Mouse (Mus musculus) ovary, adult 2 months (tissue): Measurements from ENCODE around the gene Mtfp1. TPM values are rescaled to one million over a fixed set of nuclear protein-coding genes. Genes with fewer than 3 reads are reported as not detected.

ENCODE experiments used
- polyA plus RNA-seq: library from polyadenylated mRNA; depleted of rRNA; stranded (reverse); fragments of >200 nt; gene quantifications from 2 replicates; pipeline ENCODE4 v1.2.3, GENCODE M21; 2012; rRNA removed

Gene Mtfp1
- polyA plus RNA-seq, result 15.7 and 20.6 TPM in 2 replicates

DNA sequence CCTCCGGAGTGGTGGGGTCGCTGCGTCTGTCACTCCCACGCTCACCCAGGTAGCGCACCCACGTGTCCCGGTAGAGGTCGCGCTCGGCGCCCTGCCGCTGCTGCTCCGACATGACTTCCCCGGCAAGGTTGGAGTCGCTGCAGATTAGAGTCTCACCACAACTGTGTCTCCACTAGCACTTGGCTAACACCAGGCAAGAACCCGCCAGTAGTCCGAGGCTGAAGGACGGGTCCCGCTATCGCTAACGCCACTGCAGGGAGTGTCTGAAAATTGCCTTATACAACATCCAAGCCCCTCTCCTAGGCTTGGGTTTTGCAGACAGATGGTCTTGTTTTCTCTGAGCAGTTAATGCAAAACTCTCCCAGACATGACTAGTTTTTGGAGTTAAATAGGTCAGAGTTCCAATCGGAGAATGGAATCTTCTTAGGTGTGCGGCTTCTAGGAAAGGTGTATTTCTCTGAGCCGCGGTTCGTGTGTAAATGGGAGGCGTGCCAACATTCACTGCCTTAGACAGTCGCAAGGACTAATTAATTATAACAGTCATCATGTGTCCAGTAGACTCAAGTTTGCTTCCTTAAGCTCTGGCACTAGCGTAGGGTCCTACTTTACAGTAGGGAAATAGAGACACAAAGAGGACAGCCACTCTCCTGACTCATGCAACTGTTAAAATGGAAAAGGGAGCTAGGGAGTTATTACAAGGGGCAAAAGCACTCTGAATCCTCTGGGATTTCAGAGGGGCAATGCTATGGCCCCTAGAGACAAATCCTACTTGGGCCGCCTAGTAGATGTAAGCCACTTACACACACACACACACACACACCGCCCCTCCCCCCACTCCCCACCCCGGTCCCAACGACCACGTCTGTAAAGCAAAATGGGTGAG is at the start of gene Mtfp1:
Mtfp1 (minus strand) TSS at position 275 of the 883 bp plus-strand sequence.

GRCm38 (mm10) chr11:4134986-4135935 is 40.0 kb upstream of the Mtfp1 start, which contains the start of gene Rnf215:
Gene Rnf215, plus strand, starts transcription at chr11:4135202.

DNA sequence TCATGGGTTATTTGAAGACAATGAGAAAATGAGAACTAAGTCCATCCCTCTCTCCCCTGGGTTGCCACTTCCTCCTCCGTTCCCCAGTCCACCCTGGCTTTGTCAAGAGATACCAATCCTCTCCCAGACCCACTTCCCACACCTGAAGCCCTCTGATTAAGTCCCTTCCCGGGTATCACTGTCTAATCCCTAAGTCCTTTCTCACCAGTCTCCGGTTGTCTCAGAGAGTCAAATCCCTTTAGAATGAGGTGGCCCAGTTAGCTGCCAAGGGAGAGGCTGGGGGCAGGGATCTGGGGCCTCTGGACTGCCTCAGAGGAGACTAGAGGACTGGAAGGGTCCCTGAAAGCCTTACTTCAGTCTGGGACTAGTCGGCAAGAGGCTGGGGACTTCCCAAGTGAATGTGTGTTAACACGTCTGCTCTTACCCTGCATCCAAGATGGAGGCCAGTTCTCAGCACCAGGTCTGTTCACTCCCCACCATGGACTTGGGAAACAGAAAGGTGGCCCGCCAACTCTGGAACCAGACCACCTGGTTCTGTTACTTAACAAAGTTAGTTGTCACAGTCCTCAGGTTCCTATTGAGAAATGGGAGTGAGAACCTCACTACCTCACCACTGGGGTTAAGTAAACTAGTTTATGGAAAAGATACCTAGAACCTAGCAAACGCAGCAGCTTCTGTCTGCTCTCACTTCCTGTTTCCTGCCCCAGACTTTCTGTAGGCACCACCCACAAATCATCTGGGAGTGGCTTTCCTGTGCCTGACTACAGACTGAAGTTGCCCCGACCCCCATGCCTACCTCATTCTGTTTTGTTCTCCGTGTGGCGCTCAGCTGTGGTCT is 27.7 kb upstream of the Mtfp1 start, which contains the start of gene Sec14l2:
Sec14l2 (minus strand) TSS at position 674 of the 838 bp plus-strand sequence.

GRCm38 (mm10) chr11:4064627-4065122 is 30.6 kb downstream of the Mtfp1 start, which contains the start of gene Sec14l3:
Gene Sec14l3, plus strand, starts transcription at chr11:4064841.

Other genes starting within 250 kb of the Mtfp1 start
- 3.6 and 3.7 TPM in 2 replicates for gene Osbp2, start 231.5 kb downstream of the Mtfp1 start, polyA plus RNA-seq
- gene 4921536K21Rik, start 200.3 kb downstream of the Mtfp1 start, polyA plus RNA-seq, result 0.68 and 0.71 TPM in 2 replicates
- gene Dusp18, start 200.2 kb downstream of the Mtfp1 start, polyA plus RNA-seq, result 9.6 and 12.0 TPM in 2 replicates
- gene Slc35e4, start 180.8 kb downstream of the Mtfp1 start, polyA plus RNA-seq, result 38.2 and 46.2 TPM in 2 replicates
- gene Tcn2, start 163.3 kb downstream of the Mtfp1 start, polyA plus RNA-seq, result 122 and 149 TPM in 2 replicates
- 46.4 and 53.7 TPM in 2 replicates for gene Pes1, start 131.5 kb downstream of the Mtfp1 start, polyA plus RNA-seq
- gene 4930556J24Rik, start 118.7 kb downstream of the Mtfp1 start, polyA plus RNA-seq, result not detected in 2 replicates
- gene Gal3st1, start 111.8 kb downstream of the Mtfp1 start, polyA plus RNA-seq, result 6.3 and 7.7 TPM in 2 replicates
- gene Sec14l4, start 64.0 kb downstream of the Mtfp1 start, polyA plus RNA-seq, result 0.78 and 1.3 TPM in 2 replicates
- gene Sec14l3, start 30.6 kb downstream of the Mtfp1 start, polyA plus RNA-seq, result 17.7 and 26.0 TPM in 2 replicates
- gene Sec14l2, start 28.0 kb upstream of the Mtfp1 start, polyA plus RNA-seq, result 0.92 and 0.96 TPM in 2 replicates
- gene Rnf215, start 39.8 kb upstream of the Mtfp1 start, polyA plus RNA-seq, result 46.5 and 46.6 TPM in 2 replicates
- gene Ccdc157, start 64.8 kb upstream of the Mtfp1 start, polyA plus RNA-seq, result 23.9 and 26.0 TPM in 2 replicates
- 36.9 and 56.4 TPM in 2 replicates for gene Sf3a1, start 64.9 kb upstream of the Mtfp1 start, polyA plus RNA-seq
- gene Tbc1d10a, start 91.3 kb upstream of the Mtfp1 start, polyA plus RNA-seq, result 115 and 122 TPM in 2 replicates
- 14.6 and 20.1 TPM in 2 replicates for gene Castor1, start 122.8 kb upstream of the Mtfp1 start, polyA plus RNA-seq
- gene Osm, start 141.0 kb upstream of the Mtfp1 start, polyA plus RNA-seq, result 0.32 and 0.43 TPM in 2 replicates
- gene Lif, start 162.1 kb upstream of the Mtfp1 start, polyA plus RNA-seq, result 2.5 and 5.4 TPM in 2 replicates